Comparison of ENCODE assay signal across 17 mouse cellular contexts in genomic region chr5:132212446-132212845, GRCm38 (mm10).
A peak's percentile ranks its signal among the peaks of the same experiment; 100 is the strongest.
DNase-seq lines count a peak whose midpoint lies in the region.
"Had no signal": no experiment of that assay in that cellular context is flagged by ENCODE, and none has a peak within 500 bp of the region (broad histone marks: within the 10 kb centered on the region; RNA-seq: fewer than 3 reads in every experiment).

No protein-coding gene starts in this region.

- DNase-seq in heart, adult 11 months = peak; percentile 81
- DNase-seq in heart, postnatal 10 days = no peak
- DNase-seq in ZHBTc4 (ENCODE audit: low read depth, low spot score) = peak; percentile 9
- DNase-seq in cerebellum, adult 18-20 months = peak; percentile 42 to 56
- DNase-seq in cerebellum, postnatal 14 days = peak; percentile 37 to 56
- no peak for DNase-seq in gastrocnemius, postnatal 14 days
- no peak for DNase-seq in spleen, postnatal 4 days (ENCODE audit: low spot score in 2 of 2)
- DNase-seq in gastrocnemius, postnatal 4 days (ENCODE audit: low spot score in 2 of 2) = no peak
- DNase-seq: adrenal gland, postnatal 36 days; gastrocnemius, postnatal 10 days; heart, adult 2 months; kidney, adult 18-20 months; kidney, postnatal 10 days; liver, embryonic 13.5 days; lung, adult 2 months; lung, postnatal 14 days; thymus, postnatal 14 days had no signal

- intact Hi-C loops in heart, postnatal 10 days (cut with DNase I) = no loop called here
- intact Hi-C loops in gastrocnemius, postnatal 14 days (cut with DNase I; ENCODE audit: low total_unique reads) = no loop called here

Comparison
In these comparisons a context has a peak if more than half of its experiments do, and no peak if none do; other contexts are left out.
1. DNase-seq: peak in heart, adult 11 months (single experiment), ZHBTc4 (single experiment), cerebellum, adult 18-20 months (2 of 2) and cerebellum, postnatal 14 days (2 of 2); none in heart, postnatal 10 days (0 of 2), gastrocnemius, postnatal 14 days (single experiment), spleen, postnatal 4 days (0 of 2) and gastrocnemius, postnatal 4 days (0 of 2).